Mouse (Mus musculus) cerebellum, postnatal 14 days (tissue): Measurements from ENCODE around the gene Olfr482.

Source experiments
- DNase-seq, 2 experiments: peaks; one replicate each; pipeline ENCODE4 v3.0.0; 2021; ENCODE audit warnings: mixed read lengths in 2 of 2

The Olfr482 gene

DNA sequence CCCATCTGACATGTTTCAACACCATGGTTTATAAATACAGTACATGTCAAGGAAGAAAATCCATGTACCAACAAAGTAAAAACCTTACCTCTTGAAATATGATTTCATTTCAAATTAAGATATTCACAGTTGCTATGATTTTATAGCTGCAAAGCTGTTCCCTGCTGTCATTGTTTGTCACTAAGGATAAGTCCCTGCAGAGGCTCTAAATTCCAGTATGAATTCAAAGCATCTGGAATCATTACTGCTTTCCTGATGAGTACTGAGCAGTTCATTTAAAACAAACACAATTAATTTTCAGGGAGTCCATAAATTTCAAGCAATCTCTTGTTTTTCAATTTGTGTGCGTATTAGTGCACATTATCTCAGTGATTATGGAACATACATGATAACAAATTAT is at the start of gene Olfr482:
Gene Olfr482, minus strand, starts transcription at position 101 of the 400 bp plus-strand sequence.
- no peak for DNase-seq

DNA sequence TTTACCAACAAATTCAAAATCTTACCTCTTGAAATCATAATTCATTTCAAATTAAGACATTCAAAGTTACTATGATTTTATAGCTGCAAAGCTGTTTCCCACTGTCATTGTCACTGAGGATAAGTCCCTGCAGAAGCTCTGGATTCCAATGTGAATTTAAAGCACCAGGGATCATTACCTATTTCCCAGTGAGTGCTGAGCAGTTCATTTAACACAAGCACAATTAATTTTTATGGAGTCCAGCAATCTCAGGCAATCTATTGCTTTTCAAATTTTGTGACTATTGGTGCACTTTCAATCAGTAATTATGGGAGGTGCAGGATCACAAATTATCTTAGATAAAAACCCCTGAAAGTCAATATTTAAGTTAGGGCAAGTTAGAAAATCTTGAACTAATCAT is 30.0 kb upstream of the Olfr482 start, which contains the start of gene Olfr484:
Gene Olfr484, minus strand, starts transcription at position 101 of the 400 bp plus-strand sequence.
- DNase-seq = no peak

DNA sequence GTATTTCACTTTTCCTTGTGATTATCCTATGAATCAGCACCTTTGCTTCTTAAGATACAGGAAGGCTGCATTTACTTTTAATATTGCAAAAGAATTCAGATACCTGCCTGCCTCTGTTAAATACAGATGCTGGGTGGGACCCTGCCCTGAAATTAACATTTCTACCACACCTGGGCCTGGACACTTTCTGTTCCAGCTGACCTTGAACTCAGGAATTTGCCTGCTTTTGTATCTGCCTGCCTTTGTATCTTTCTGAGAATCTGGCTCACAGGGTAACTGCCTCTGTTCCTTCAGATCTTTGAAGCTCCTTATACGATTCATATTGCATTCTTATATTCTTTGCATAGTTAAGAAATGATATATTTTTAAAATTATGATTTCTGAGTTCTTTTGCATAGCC is 24.0 kb upstream of the Olfr482 start:
- no peak for DNase-seq

DNA sequence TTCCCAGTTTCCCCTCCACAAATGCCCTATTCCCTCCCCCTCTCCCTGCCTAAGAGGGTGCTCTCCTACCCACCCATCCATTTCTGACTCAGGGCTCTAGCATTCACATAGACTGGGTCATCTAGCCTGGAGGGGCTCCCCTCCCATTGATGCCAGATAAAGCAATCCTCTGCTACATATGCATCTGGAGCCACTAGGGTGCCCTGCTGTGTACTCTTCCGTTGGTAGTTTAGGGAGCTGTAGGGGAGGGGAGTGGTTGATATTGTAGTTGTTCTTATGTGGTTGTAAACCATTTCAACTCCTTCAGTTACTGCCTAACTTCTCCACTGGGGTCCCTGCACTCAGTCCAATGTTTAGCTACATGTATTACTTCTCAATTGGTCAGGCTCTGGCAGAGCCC is 23.3 kb upstream of the Olfr482 start:
- no peak for DNase-seq

DNA sequence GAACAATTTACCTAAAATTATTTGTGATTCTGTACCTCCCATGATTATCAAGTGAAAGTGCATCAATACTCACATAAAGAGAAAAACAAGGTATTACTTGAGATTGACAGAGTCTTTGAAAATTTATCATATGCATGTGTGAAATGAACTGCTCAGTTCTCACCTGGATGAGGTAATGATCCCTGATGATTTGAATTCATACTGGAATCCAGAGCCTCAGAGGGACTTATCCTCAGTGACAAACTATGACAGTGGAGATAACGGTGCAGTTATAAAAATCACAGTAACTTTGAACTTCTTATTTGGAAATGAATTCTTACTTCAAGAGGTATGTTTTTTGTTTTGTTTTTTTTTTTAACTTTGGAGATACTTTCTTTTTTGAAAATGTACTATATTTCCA is 3.2 kb upstream of the Olfr482 start, which contains the start of gene Olfr483:
Gene Olfr483, plus strand, starts transcription at position 301 of the 400 bp plus-strand sequence.
- no peak for DNase-seq

DNA sequence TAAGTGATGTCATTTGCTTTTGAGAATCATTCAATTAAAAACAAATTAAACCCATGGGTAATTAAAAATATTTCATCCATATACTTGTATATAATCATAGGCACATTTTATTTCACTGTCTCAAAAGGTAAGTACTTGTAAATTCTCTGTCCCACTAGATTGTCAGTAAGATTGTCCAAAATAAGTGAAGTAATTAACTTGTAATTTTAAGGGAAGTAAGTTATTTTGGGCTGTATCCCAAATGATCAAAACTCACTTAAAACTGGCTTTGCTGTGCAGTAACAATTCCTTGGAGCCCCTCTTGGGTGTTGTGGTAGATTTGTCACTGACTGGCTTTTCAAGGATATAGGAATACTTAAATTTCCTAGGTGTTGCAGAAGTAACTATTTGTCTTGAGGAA is 17.8 kb downstream of the Olfr482 start, which contains the start of gene Olfr481:
Gene Olfr481, plus strand, starts transcription at position 301 of the 400 bp plus-strand sequence.
- no peak for DNase-seq

DNA sequence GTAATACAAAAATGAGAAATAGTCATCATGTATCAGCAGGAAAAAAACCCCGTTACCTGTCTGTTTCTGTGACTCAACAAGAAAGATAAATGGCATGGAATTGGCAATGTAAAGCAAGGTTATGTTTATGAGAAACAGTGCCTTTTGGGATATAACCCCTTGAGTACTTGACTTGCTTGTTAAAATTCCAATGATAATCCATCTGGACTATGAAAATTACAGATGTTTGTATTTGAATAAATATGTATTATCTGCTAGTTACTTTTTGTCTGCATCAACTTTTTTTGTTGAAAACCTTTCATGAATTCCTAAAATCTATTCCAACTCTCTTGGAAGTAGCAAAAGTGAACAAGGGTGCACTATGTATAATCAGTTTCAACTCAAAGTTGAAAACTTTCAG is 30.1 kb downstream of the Olfr482 start, which contains the start of gene Olfr480:
Gene Olfr480, minus strand, starts transcription at position 101 of the 400 bp plus-strand sequence.
- DNase-seq = no peak

DNA sequence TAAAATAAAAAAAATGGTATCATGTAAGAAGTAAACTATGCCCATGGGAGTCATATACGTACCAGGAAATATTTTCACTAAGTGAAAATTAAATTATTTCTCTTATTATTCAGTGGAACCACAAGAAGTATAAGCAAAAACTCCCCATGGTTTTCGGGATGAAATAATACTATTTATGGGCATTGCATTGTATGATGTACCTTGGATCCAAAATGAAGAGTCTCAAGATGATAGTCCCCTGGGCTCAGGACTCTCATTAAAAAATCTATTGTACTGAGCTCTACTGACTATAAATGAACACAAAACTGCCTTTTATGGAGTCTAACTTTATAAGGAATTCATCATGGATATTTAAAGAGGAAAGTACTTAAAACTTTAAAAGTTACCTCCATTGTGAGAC is 47.0 kb downstream of the Olfr482 start, which contains the start of gene Olfr479:
Gene Olfr479, plus strand, starts transcription at position 301 of the 400 bp plus-strand sequence.
- DNase-seq = no peak
